Mouse (Mus musculus) embryo, embryonic 11 days (tissue): ENCODE data around the gene Cenpp.

Experiments
- DNase-seq: peaks from one replicate; pipeline ENCODE4 v3.0.0-alpha.2; 2015

The Cenpp gene

DNA sequence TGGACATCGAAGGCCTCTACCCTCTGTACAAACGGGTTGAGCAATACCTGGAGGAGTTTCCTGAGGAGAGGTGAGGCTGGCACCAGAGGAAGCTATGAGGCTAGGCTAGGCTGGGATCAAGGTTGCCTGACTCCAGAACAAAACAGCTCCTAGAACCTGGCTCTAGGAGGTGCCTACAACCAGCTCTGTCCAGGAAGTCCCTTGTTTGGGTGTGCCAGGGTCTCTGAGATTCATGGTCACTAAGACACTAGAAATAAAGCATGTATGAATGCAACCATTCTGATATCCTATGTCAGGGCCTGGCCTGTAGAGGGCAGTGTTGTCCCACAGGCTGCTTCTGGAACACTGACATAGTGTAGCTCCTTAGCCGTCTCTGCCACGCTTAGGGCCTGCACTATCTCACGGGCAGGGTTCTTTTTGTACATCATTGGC, 203.3 kb downstream of the Cenpp start:
- DNase-seq, result peak; percentile 83

DNA sequence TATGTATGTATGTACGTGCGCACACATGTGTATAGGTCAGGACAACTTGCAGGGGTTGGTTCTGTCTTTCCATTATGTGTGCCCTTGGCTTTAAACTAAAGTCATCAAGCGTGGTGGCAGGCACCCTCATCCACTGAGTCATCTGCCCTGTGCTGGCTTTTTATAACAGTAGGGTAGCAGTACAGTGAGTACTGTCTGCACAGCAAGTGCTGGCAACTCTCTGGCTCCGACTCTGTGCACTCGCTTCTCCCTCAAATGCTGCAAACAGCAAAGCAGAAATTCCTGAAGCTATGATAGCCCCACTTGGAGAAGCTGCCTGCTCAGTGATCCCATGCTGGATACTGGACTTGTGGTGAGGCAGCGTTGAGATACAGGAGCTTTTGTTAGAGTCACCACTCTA, 208.1 kb downstream of the Cenpp start:
- DNase-seq, result no peak

DNA sequence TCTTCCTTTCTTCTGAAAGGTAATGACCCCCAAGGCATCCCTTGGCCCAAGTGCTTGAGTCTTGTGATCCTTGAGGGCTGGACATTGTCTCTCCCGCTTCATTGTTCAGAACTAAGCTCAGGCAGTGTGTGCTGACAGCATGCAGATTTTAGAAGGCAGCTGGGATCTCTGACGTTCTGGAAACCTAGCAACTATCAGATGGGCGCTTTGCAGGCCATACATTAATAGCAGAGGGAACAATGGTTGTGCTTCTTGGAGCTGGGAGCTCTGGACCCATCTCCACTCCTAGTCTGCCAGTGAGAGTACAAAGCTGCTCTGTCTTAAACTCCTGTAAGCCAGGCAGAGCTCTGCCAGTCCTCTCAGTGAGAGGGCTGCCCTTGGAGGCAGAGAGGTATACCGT, 216.4 kb downstream of the Cenpp start:
- no peak for DNase-seq

DNA sequence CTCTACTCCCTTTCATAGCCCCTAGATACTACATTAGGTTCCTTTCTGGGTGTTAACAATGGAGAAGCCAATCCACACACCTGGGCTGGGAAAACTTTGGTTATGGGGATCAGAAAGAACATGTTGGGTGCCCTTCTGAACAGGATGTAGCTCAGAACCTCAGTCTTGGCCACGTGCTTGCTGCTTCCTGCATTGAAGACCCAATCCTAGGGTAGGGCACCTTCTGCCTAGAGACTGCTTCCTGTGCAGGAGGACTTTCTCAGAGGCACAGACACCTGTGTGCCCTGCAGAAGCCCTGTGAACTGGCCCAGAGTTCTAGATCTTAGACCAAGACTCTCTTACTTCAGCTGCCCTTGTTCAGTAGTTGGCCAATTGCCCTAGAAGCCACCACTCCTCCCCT, 216.8 kb downstream of the Cenpp start:
- DNase-seq, result no peak

DNA sequence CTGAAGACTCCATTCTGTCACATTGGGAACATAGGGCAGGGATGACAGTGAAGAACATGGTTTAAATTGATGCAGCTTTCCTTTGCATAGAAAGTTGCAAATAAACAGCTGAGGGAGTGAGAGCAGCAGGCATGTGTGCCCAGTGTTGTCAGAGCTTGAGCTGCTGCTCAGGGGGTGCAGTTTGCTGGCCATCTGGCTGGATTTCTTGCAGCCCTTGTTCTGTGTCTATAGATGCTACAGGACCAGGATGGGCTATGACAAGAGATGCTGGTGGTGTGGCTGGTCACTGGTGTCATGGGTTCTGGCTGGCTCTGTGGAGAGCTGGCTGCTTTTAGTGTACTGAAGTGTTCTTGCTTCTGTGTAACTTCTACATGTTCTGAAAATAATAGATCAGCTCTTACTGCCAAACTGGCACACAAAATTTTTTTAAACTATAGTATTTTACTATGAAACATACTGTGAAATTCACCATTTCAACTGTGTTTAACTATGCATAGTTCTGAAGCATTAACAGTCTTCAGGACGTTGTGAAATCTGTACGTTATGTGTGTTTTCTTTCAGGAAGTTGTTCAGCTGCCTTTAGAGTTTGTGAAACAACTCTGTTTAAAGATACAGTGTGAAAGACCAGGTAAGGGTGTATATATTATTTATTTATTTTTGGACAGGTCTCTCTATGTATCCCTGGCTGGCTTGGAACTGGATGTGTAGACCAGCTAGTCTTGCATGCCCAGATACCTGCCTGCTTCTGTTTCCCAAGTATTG, 219.1 kb downstream of the Cenpp start:
- no peak for DNase-seq

DNA sequence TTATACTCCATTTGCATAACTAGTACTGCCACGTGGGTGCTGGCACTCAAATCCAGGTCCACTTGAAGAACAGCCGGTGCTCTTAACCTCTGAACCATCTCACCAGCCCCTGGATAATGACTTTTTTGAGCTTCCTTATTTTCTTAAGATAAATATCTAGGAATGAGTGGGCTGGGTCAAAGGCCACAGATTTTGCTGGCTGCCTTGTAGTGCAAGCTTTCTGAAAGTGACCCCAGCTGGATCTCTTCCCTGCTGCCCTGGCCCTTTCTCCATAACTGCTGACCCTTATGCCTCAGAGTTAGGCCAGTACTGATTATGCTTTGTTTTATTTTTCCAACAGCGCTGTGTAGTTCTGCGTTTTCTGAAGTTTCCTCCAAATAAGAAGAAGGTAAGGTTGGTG, 222.1 kb downstream of the Cenpp start:
- no peak for DNase-seq

DNA sequence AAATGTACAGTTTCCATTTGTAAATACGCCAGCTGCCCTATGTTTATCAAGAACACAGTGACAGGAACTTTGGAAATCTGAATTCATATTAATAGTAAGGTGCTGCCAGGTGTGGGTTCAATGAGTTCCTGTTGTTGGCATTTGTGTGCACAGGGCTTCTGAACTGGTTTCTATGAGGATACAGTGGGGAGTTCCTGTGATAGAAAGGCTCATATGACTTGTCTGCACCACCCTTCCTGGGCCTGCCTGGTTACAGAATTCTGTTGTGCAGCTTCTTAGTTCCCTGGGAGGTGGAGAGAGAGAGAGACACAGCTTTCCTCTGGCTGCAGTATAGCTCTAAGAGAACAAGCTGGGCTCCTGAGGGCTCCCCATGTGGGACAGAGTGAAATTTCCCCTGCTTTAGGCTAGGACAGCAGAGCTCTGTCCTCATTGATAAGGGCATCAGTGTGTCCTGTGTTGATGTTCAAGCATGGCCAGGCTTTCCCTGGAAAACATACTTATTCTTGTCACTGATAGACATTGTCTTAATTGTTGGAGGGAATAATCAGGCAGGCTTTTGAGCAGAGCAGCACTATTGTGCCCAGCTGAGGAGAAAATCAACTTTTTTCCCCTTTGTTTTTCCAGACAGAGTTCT, 224.4 kb downstream of the Cenpp start:
- no peak for DNase-seq

DNA sequence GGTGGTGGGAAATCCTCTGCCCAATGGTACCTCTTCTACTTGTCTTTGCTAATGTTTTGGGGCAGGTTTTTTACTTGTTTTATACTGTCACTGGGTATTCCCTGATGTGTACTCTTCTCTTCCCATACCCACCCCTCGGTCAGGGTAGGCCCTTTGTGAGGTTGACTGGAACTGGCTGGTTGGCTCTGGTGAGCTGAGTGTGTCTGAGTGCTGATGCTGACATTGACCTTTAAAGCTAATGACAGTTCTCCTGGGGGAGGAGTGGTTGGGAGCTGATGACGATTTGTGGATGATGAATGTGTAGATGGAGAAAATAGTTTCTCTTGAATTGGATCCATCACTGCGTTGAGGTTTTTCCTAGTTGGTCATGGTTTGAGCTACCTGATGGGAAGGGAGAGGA, 225.8 kb downstream of the Cenpp start:
- DNase-seq, result no peak

DNA sequence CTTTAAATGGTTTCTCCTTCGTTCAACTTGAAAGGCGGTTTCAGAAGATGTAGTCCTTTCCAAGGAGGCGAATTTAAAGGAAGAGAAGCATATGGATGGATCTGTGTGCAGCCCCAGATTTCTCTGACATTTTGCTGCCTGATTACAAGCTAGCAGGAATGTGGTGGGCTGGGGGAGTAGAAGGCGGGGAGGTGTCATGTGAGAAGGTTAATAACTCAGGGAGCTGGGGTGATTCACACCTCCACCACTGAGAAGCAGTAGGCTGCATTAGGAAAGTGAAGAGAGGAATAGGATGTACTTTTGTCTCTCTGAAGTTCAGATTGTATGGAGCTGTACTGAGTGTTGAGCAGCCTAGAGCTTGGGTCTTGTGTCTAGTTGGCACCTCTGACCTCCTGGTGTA, 230.6 kb downstream of the Cenpp start:
- DNase-seq, result no peak

DNA sequence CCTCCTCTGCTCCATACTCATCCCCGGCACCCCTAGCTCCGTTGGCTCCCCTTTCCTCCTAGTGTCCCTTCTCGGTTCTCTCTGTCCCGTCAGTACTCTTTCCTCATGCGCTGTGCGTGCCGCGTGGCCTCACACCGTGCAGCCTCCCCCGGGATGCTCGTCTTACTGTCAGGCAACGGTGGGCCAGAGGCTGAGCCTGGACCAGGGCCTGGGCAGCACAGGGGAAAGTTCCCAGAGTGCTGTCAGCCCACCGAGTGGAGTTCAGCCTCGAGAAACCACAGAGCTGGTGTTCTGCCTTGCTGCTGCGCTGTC, 231.0 kb downstream of the Cenpp start:
- DNase-seq, result peak; percentile 29

DNA sequence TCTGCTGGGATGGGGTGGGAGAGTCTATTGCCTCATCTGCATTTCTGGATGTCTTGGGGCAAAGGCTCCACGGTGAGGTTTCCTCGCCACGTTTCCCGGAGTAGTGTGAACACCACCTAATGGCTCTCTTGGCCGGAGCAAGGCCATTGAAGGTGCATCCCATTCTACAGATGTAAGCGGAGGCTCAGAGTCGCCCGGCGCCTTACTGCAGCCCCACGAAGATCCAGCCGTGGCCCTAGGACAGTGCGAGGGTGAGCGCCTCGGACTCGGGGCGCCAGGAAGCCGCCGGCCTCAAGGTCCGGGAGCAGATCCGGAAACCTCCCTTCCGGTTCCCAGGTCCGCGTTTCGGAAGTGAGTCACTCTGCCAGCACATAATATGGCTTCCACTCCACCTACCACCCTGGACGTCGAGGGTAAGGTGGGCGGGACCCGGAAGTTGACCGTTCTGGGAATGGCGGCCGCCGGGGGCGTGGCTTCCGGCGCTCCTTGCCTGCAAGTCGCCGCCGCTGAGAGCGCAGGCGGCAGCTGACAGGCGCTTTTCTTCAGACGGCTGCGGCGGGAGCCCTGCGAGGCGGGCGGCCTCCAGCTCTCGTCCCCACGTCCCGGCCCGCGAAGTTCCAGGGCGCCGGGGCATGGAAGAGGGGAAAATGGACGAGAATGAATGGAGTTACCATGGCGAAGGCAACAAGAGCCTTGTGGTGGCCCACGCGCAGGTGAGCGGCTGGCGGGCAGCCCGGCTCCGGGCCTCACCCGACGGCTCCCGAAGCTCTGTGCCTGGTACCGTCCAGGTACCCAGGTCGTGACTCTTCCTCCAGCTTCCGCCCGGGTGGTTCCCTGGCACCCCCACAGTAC, 231.6 kb downstream of the Cenpp start, which contains the start of gene Ippk:
Ippk (plus strand) TSS at position 496 of the 852 bp plus-strand sequence.
- DNase-seq, result peak; percentile 98
